Mouse (Mus musculus): ENCODE measurements around the gene Hmx2.

Hmx2 gene

GRCm38 (mm10) chr7:131548473-131548872 is at the start of gene Hmx2:
Gene Hmx2 (plus strand): TSS chr7:131548773.
- no peak for DNase-seq

GRCm38 (mm10) chr7:131503739-131504138 is 44.8 kb upstream of the Hmx2 start:
- no peak for DNase-seq

DNA sequence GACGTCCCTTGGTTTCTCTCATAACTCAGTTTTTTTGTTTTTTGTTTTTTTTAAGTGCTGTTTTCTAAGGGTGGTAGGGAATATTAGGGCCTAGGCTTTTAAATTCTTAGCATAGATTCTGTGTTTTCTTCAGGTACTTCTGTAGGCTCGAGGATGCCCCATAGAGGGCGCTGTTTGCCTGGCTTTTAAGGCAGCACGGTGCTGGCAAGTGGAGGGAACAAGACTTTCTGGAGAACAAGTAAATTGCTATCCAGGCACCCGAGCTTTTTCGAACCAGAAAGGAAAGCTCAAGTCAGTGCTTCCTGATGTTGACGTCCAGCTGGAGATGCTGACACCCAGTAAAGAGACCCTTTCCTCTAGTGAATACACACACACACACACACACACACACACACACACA is 8.6 kb upstream of the Hmx2 start:
- peak; percentile 87 for DNase-seq

GRCm38 (mm10) chr7:131541184-131542114 is 7.1 kb upstream of the Hmx2 start:
- DNase-seq, result no peak

DNA sequence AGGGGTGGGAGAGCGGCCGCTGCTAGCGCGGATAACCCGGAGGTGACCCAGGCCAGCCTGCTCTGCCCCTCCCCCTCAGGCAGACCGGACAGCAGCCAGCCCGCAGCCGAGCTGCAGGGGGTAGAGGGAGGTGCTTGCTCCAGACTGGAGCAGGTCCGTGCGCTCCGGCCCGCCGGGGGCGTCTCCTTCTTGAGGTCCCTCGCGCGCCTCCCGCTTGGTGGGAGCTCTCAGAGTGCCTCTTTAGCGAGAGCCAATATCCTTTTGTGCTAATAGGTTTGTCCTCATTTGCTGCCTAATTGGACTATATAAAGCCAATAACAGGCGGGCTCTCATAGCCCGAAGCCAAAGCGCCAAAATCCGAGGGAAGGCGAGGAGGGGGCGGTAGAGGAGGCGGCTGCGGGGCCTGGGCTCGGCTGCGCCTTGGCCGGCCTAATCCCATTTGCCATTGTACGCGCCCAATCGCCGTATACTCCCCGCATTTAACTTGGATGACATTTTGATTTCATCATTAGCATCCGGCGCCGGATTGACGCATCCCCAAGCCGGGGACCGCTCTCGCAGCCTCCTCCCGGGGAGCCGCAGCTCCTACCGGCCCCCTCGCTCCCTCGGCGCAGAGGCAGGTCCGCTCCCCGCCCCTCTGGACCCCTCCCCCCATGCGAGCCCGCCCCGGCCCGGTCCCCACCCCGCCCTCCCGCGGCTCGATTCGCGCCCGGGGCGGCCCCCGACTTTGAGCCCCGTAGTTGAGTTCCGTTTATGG is 6.3 kb upstream of the Hmx2 start, which contains the start of gene Hmx3:
Hmx3 (plus strand) TSS at position 753 of the 757 bp plus-strand sequence.
- no peak for DNase-seq

- DNase-seq, result no peak
Observed at GRCm38 (mm10) chr7:131542872-131543622, 5.5 kb upstream of the Hmx2 start.

DNA sequence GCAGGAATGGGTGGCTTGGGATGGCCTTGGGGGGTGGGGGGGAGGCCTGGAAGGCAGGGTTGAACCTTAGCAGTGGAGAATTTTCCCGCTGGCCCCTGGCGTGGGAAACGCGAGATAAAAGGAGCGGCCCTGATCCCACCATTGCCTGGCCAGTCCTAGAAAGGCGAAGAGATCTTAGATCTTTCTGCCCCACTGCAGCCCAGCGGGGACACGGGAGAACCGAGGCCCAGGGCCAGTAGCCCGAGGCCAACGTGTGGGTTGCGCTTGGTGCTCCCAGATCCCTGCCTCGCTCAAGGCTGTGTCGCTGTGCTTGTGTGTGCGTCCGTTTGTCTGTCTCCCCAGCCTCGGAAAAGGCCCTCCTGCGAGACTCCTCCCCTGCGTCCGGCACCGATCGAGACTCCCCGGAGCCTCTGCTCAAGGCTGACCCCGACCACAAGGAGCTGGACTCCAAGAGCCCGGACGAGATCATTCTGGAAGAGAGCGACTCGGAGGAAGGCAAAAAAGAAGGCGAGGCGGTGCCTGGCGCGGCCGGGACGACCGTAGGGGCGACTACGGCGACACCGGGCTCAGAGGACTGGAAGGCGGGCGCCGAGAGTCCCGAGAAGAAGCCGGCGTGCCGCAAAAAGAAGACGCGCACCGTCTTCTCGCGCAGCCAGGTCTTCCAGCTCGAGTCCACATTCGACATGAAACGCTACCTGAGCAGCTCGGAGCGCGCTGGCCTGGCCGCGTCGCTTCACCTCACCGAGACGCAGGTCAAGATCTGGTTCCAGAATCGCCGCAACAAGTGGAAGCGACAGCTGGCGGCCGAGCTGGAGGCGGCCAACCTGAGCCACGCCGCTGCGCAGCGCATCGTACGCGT is 4.7 kb upstream of the Hmx2 start:
- DNase-seq, result no peak

GRCm38 (mm10) chr7:131544871-131545270 is 3.7 kb upstream of the Hmx2 start:
- no peak for DNase-seq

GRCm38 (mm10) chr7:131545701-131546385 is 2.7 kb upstream of the Hmx2 start:
- no peak for DNase-seq

DNA sequence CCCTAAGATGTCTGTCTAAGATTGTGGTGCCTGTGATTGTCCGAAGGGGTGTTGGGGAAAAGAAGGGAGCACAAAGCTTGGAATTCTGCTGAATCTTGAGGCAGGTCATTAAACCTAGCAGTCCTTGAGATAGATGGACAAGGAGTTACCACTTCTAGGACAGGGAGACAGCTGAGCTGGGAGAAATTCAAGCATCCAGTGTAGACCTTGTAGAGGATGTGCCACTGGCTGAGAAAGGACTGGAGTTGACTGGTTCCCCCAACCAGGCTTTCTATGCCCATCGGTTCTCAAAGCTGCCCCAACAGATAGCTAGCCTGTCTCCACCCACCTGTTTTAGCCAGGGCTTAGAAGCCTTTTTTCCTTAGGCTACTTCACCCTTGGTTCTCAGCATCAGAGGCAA is 2.1 kb upstream of the Hmx2 start:
- DNase-seq, result no peak

DNA sequence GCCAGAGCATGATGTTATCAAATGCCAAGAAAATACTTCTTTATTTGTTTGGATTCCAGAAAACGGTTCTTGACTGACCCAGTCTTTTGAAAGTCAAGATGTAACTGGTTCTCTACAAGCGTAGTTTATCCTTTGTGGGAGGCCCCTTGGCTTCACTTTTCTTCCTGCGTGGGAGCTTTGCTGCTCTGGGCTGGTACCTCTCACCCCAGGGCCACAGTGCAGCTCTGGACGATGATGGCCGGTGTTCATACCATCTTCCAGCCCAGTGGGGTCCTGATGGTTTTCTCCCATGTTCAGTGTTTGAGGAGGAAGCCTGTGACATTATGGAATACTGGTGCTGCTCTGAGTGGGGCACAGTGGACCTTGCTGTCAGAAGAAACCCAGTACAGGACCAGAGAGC is 1.1 kb upstream of the Hmx2 start:
- no peak for DNase-seq

GRCm38 (mm10) chr7:131551471-131551870 is 2.9 kb downstream of the Hmx2 start:
- DNase-seq, result no peak

DNA sequence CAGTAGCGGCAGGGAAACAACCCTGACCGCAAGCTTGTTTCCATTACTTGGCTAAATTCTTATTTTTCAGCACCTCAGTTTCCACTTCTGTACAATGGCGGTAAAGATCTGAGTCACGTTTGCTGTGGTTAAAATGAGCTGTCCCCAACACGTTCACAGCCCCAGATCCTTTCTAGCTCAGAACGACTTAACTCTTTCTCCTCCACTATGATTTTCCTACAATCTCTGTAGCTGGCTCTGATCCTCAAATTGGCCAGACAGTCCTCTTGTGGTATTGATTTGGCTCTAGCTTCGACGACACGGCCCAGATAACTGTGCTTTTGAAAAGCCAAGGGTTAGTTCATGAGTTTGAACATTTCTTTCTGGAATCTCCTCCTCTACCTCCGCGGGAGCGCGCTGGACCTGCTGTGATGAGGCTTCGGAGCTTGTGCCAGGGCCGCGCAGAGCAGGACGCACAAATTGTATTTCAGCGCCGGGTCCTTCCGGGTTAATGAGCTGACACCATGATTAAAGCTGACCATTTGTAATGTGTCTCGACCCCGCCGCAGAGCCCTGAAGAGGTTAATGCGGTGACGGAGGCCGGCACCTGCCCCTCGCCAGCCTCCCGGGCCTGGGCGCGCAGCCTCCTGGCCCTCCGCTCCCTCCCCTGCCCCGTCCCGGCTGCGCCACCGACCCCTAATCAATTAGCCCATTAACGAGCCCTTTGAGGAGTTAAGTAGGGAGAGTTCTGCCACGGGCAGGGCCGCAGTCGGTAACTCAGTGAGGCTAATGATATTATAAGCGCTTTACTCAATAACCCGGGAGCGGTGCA is 3.6 kb downstream of the Hmx2 start:
- DNase-seq, result no peak

DNA sequence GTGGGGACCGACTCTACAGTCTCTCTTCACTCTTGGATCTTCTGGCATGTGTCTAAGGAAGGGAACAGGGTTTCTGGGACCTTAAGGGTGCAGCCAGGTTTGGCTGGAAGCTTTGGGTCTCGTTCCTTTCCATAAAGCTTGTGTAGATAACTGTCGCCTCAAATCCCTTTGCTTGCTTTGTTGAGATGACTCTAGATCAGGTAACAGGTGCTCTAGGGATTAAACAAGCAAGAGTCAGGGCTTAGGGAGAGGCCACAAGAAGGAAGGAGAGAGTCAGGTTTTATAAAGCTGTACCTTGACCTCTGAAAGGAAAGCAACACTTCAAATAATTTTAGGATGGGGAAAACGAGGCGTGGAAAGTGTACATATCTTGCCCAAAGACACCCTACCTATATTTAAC is 4.2 kb downstream of the Hmx2 start:
- no peak for DNase-seq

- no peak for DNase-seq
Observed at GRCm38 (mm10) chr7:131553771-131554175, 5.2 kb downstream of the Hmx2 start.

- no peak for DNase-seq
Observed at GRCm38 (mm10) chr7:131554341-131555180, 6.0 kb downstream of the Hmx2 start.

- no peak for DNase-seq
Observed at GRCm38 (mm10) chr7:131555301-131556081, 6.9 kb downstream of the Hmx2 start.

DNA sequence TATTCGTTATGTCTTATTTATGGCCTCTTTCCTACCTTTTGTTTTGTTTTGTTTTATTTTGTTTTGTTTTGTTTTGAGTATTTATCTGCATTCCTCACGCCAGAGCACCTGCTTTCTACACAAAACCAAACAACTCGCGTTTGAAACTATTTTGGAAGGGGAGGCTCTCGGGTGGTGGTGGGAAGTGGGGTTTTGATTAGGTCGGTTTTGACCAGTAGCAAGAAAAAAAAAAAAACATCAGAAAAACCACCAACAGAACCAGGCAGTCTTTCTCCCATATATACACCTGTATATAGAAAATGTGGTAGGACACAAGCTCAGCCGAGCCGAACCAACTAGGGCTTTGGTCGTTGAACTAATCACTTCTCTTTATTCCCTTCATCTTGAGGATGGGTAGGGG is 7.5 kb downstream of the Hmx2 start:
- no peak for DNase-seq
